Mouse (Mus musculus) lung, embryonic 16.5 days (tissue): Measurements from ENCODE around the gene Gm49394. TPM values are rescaled to one million over a fixed set of nuclear protein-coding genes. Genes with fewer than 3 reads are reported as not detected.

ENCODE experiments used
- ATAC-seq: fragments of 200-750 bp; cut with Nextera tagmentation; 2 replicates; pipeline ENCODE4 v1.8.0; 2017; ENCODE audit warnings: low read depth, mild to moderate bottlenecking, moderate library complexity
- H3K27ac ChIP-seq: fragments of 300-500 bp; sonication (generic); 2 replicates; pipeline ENCODE4 v1.5.1; 2014; ENCODE audit warnings: mild to moderate bottlenecking, control low read depth, low read length
- H3K27me3 ChIP-seq: fragments of 300-500 bp; sonication (generic); 2 replicates; pipeline ENCODE4 v1.6.1; 2014; ENCODE audit warnings: low read depth, low read length, mixed read lengths; ENCODE audit not compliant: control insufficient read depth, insufficient read depth
- H3K36me3 ChIP-seq: fragments of 300-500 bp; sonication (generic); 2 replicates; pipeline ENCODE4 v1.6.1; 2014; ENCODE audit warnings: low read length; ENCODE audit not compliant: control insufficient read depth, insufficient read depth
- H3K4me1 ChIP-seq: fragments of 300-500 bp; sonication (generic); replicated peaks from 2 replicates; pipeline ENCODE4 v1.6.1; 2014; ENCODE audit warnings: low read length, mixed read lengths; ENCODE audit not compliant: control insufficient read depth, insufficient read depth
- H3K4me2 ChIP-seq: fragments of 300-500 bp; sonication (generic); 2 replicates; pipeline ENCODE4 v1.6.1; 2014; ENCODE audit warnings: low read depth, low read length, control low read depth
- H3K4me3 ChIP-seq: fragments of 300-500 bp; sonication (generic); 2 replicates; pipeline ENCODE4 v1.5.1; 2014; ENCODE audit warnings: mild to moderate bottlenecking, low read length, control low read depth
- H3K9ac ChIP-seq: fragments of 300-500 bp; sonication (generic); 2 replicates; pipeline ENCODE4 v1.6.1; 2014; ENCODE audit warnings: low read length, control low read depth
- H3K9me3 ChIP-seq: fragments of 300-500 bp; sonication (generic); 2 replicates; pipeline ENCODE4 v1.6.1; 2016; ENCODE audit warnings: low read length; ENCODE audit not compliant: control insufficient read depth
- WGBS: fragments of 180-500 bp; shearing (Covaris S2); extraction: QIAGEN DNeasy Blood & Tissue Kit; methylation state at CpG from one replicate; pipeline ENCODE4 v1.1.7; 2014; 5-methylcytosine and 5-hydroxymethylcytosine counted together
- microRNA counts: library from miRNA; unstranded; fragments of <30 nt; microRNA quantifications from one replicate; lab custom pipeline; 2016
- microRNA-seq: library from miRNA; unstranded; fragments of <30 nt; microRNA quantifications from one replicate; pipeline ENCODE4, GENCODE M21; 2016
- polyA plus RNA-seq: library from polyadenylated mRNA; unstranded; fragments of >200 nt; fragmentation: Nextera tagmentation; extraction: Ambion mirVana; gene quantifications from 2 replicates; pipeline ENCODE4 v1.2.1, GENCODE M21; 2015

Gm49394 gene
- polyA plus RNA-seq, 1 experiment from 2014 or later = not detected

DNA sequence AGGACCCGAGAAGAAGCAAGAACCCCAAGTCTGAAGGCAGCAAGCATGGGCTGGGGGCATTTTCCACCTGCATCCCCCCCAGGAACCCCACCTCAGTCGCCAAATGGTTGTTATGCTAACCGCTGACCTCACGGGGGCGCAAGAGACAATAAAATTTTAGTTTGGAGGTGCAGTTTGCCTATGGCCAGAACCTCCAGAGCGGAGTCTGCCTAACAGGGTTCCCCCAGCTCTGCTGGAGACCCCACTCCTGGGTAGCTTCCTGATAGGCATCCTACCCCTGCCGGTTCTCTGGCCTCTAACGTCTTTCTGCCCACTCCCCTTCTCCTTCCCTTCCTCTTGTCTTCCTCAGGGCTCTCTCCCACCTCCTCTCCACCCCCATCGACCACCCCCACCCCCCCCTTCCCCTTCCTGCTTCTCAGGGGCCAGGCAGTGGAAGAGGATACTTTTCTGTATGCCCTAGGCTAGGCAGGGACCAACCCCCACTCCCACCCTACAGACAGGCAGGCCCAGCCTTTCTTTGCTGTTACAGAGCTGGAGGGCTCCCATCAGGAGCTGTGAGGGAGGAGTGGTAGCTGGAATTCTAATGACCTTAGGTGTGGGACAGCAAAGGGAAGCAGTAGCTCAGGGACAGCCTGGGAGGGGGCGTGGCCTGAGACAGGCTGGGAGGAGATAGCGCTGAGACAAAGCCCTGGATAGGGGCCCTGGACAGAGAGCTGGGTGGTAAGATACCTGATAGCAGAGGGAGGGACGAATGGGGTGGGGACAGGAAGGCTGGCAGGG is 58.9 kb downstream of the Gm49394 start:
- WGBS = 2% methylated on average over 12 of the region's 12 CpGs
- Histone ChIP-seq H3K4me3 (no peak overlapping the region), H3K9ac (peak overlapping the region; percentile 35), H3K27ac (peak overlapping the region; percentile 82), H3K4me1 (peaks cover 11% of the 10 kb centered on the region; the same call in 1 of the 2 replicates), H3K36me3 (no peaks in the 10 kb centered on the region), H3K9me3 (no peaks in the 10 kb centered on the region), H3K27me3 (no peaks in the 10 kb centered on the region), H3K4me2 (peak overlapping the region; percentile 34)
- peak; percentile 92 for ATAC-seq

DNA sequence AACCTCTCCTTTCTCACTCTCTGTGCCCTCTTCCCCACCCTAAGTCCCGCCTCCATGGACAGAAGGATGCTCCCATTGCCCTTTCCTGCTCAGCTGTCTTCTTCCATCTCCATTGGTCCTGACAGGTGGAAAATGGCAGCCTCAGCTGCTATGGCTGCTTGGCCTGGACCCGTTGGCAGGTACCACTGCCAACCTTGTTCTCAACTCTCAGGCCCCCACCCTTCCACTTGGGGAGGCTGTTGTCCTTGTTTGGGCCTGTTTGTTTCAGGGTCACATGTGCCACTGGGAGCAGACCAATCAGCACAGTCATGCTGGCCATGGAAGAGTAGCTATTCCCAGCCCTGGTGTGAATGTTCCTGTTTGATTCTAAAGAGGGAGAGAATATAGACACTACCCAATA is 68.8 kb downstream of the Gm49394 start:
- Histone ChIP-seq H3K9me3 (no peaks in the 10 kb centered on the region), H3K9ac (no peak overlapping the region), H3K4me1 (peaks cover 4% of the 10 kb centered on the region; the same call in 1 of the 2 replicates), H3K27ac (no peak overlapping the region), H3K4me3 (no peak overlapping the region), H3K27me3 (no peaks in the 10 kb centered on the region), H3K4me2 (no peak overlapping the region), H3K36me3 (no peaks in the 10 kb centered on the region)
- WGBS = 92% methylated on average over 2 of the region's 2 CpGs
- no peak for ATAC-seq

MicroRNAs within 50 kb of the gene (microRNA counts, 519-probe panel; counts per million panel counts)
- 1,768 counts per million, percentile 27 among the panel's probes with 10 or more counts for microRNA mmu-miR-483 (lab: Ali Mortazavi, UCI)

Small RNA genes within 50 kb of the gene (microRNA-seq; reads per million reads assigned to microRNA genes)
- 668 reads per million, percentile 71 among the genes with 10 or more reads in this experiment for gene Mir483

Other genes starting within 250 kb of the Gm49394 start
- gene Syt8, start 235.1 kb downstream of the Gm49394 start, polyA plus RNA-seq = 0.48 and 1.2 TPM in 2 replicates
- gene Tnni2, start 228.1 kb downstream of the Gm49394 start, polyA plus RNA-seq = 17.6 and 61.1 TPM in 2 replicates
- 110 and 118 TPM in 2 replicates for gene Lsp1, start 209.1 kb downstream of the Gm49394 start, polyA plus RNA-seq
- 17.9 and 50.7 TPM in 2 replicates for gene Tnnt3, start 171.1 kb downstream of the Gm49394 start, polyA plus RNA-seq
- 17.2 and 22.4 TPM in 2 replicates for gene Mrpl23, start 137.3 kb downstream of the Gm49394 start, polyA plus RNA-seq
- gene Igf2, start 3.1 kb downstream of the Gm49394 start, polyA plus RNA-seq = 457 and 496 TPM in 2 replicates
- gene Ins2, start 73.4 kb upstream of the Gm49394 start, polyA plus RNA-seq = not detected in 2 replicates